Mouse (Mus musculus): Measurements from ENCODE around the gene Ahnak2. TPM values are rescaled to one million over a fixed set of nuclear protein-coding genes. Genes with fewer than 3 reads are reported as not detected.

The Ahnak2 gene
- polyA plus RNA-seq, 1 experiment from 2014 or later = 1.2 TPM

- no peak for ATAC-seq (ENCODE audit: insufficient number of reproducible peaks, insufficient read depth, low FRiP score, low TSS enrichment, low read depth)
- 83% methylated on average over 4 of the region's 4 CpGs for WGBS
- Histone ChIP-seq H3K36me3 (no peaks in the 10 kb centered on the region), H3K27ac (0 out of 2 replicates have a peak overlapping the region, but pooled peaks have one; percentile 44), H3K9ac (no peak overlapping the region), H3K4me1 (peaks cover 20% of the 10 kb centered on the region), H3K27me3 (peaks cover 12% of the 10 kb centered on the region), H3K4me3 (no peak overlapping the region), H3K4me2 (peak overlapping the region; percentile 99), H3K9me3 (no peaks in the 10 kb centered on the region)
These were observed 5.3 kb upstream of the Ahnak2 start for GRCm38 (mm10) chr12:112807796-112808195.

GRCm38 (mm10) chr12:112806044-112806443, 3.6 kb upstream of the Ahnak2 start:
- no peak overlapping the region for H3K9ac ChIP-seq
- no peak overlapping the region for H3K4me2 ChIP-seq
- no peaks in the 10 kb centered on the region for H3K36me3 ChIP-seq
- peaks cover 36% of the 10 kb centered on the region for H3K4me1 ChIP-seq
- H3K4me3 ChIP-seq = no peak overlapping the region
- ATAC-seq (ENCODE audit: insufficient number of reproducible peaks, insufficient read depth, low FRiP score, low TSS enrichment, low read depth) = no peak
- no peak overlapping the region for H3K27ac ChIP-seq
- 55% methylated on average over 6 of the region's 6 CpGs for WGBS
- H3K9me3 ChIP-seq = no peaks in the 10 kb centered on the region
- peaks cover 30% of the 10 kb centered on the region for H3K27me3 ChIP-seq

- Histone ChIP-seq H3K9ac (no peak overlapping the region), H3K36me3 (no peaks in the 10 kb centered on the region), H3K4me3 (no peak overlapping the region), H3K27ac (no peak overlapping the region), H3K4me1 (peaks cover 33% of the 10 kb centered on the region), H3K27me3 (peaks cover 33% of the 10 kb centered on the region), H3K9me3 (no peaks in the 10 kb centered on the region), H3K4me2 (no peak overlapping the region)
- WGBS = 43% methylated on average over 13 of the region's 13 CpGs
- ATAC-seq (ENCODE audit: insufficient number of reproducible peaks, insufficient read depth, low FRiP score, low TSS enrichment, low read depth) = no peak
These were observed 1.6 kb upstream of the Ahnak2 start for GRCm38 (mm10) chr12:112804046-112804445.

GRCm38 (mm10) chr12:112802917-112803316, 460 bp upstream of the Ahnak2 start:
- Histone ChIP-seq H3K4me3 (no peak overlapping the region), H3K9ac (no peak overlapping the region), H3K27me3 (peaks cover 33% of the 10 kb centered on the region), H3K27ac (no peak overlapping the region), H3K4me2 (peak overlapping the region; percentile 100), H3K9me3 (no peaks in the 10 kb centered on the region), H3K36me3 (no peaks in the 10 kb centered on the region), H3K4me1 (peaks cover 40% of the 10 kb centered on the region)
- ATAC-seq (ENCODE audit: insufficient number of reproducible peaks, insufficient read depth, low FRiP score, low TSS enrichment, low read depth) = no peak
- 14% methylated on average over 3 of the region's 3 CpGs for WGBS

GRCm38 (mm10) chr12:112800476-112800875, 2.0 kb downstream of the Ahnak2 start:
- H3K4me3 ChIP-seq = no peak overlapping the region
- peaks cover 53% of the 10 kb centered on the region for H3K4me1 ChIP-seq
- no peak overlapping the region for H3K9ac ChIP-seq
- H3K9me3 ChIP-seq = no peaks in the 10 kb centered on the region
- WGBS = 13% methylated on average over 4 of the region's 4 CpGs
- peak; percentile 8; the same call in 1 of the 2 replicates for ATAC-seq (ENCODE audit: insufficient number of reproducible peaks, insufficient read depth, low FRiP score, low TSS enrichment, low read depth)
- no peak overlapping the region for H3K27ac ChIP-seq
- no peaks in the 10 kb centered on the region for H3K36me3 ChIP-seq
- no peak overlapping the region for H3K4me2 ChIP-seq
- H3K27me3 ChIP-seq = peaks cover 41% of the 10 kb centered on the region

GRCm38 (mm10) chr12:112799237-112799970, 3.1 kb downstream of the Ahnak2 start:
- no peak overlapping the region for H3K4me2 ChIP-seq
- no peak overlapping the region for H3K27ac ChIP-seq
- H3K36me3 ChIP-seq = no peaks in the 10 kb centered on the region
- H3K4me1 ChIP-seq = peaks cover 64% of the 10 kb centered on the region
- no peak overlapping the region for H3K4me3 ChIP-seq
- 79% methylated on average over 10 of the region's 10 CpGs for WGBS
- no peak for ATAC-seq (ENCODE audit: insufficient number of reproducible peaks, insufficient read depth, low FRiP score, low TSS enrichment, low read depth)
- H3K9me3 ChIP-seq = no peaks in the 10 kb centered on the region
- H3K9ac ChIP-seq = no peak overlapping the region
- peaks cover 41% of the 10 kb centered on the region for H3K27me3 ChIP-seq

- no peak for ATAC-seq (ENCODE audit: insufficient number of reproducible peaks, insufficient read depth, low FRiP score, low TSS enrichment, low read depth)
- Histone ChIP-seq H3K9me3 (no peaks in the 10 kb centered on the region), H3K27ac (no peak overlapping the region), H3K4me1 (peaks cover 68% of the 10 kb centered on the region), H3K9ac (0 out of 2 replicates have a peak overlapping the region, but pooled peaks have one; percentile 27), H3K36me3 (no peaks in the 10 kb centered on the region), H3K4me2 (no peak overlapping the region), H3K4me3 (no peak overlapping the region), H3K27me3 (peaks cover 41% of the 10 kb centered on the region)
- WGBS = 61% methylated on average over 5 of the region's 5 CpGs
These were observed 3.7 kb downstream of the Ahnak2 start for GRCm38 (mm10) chr12:112798716-112799115.

- Histone ChIP-seq H3K4me1 (peaks cover 70% of the 10 kb centered on the region), H3K9ac (peak overlapping the region; percentile 22; the same call in 1 of the 2 replicates), H3K36me3 (no peaks in the 10 kb centered on the region), H3K4me2 (no peak overlapping the region), H3K4me3 (no peak overlapping the region), H3K9me3 (no peaks in the 10 kb centered on the region), H3K27ac (no peak overlapping the region), H3K27me3 (peaks cover 40% of the 10 kb centered on the region)
- WGBS = 19% methylated on average over 5 of the region's 5 CpGs
- no peak for ATAC-seq (ENCODE audit: insufficient number of reproducible peaks, insufficient read depth, low FRiP score, low TSS enrichment, low read depth)
These were observed 4.2 kb downstream of the Ahnak2 start for GRCm38 (mm10) chr12:112798332-112798681.

GRCm38 (mm10) chr12:112797672-112798331, 4.7 kb downstream of the Ahnak2 start:
- ATAC-seq (ENCODE audit: insufficient number of reproducible peaks, insufficient read depth, low FRiP score, low TSS enrichment, low read depth) = no peak
- Histone ChIP-seq H3K27me3 (peaks cover 35% of the 10 kb centered on the region), H3K36me3 (no peaks in the 10 kb centered on the region), H3K9me3 (no peaks in the 10 kb centered on the region), H3K9ac (peak overlapping the region; percentile 22; the same call in 1 of the 2 replicates), H3K27ac (no peak overlapping the region), H3K4me3 (no peak overlapping the region), H3K4me1 (peaks cover 75% of the 10 kb centered on the region), H3K4me2 (no peak overlapping the region)
- 61% methylated on average over 15 of the region's 15 CpGs for WGBS

- H3K4me2 ChIP-seq = no peak overlapping the region
- H3K4me1 ChIP-seq = peaks cover 68% of the 10 kb centered on the region
- peaks cover 25% of the 10 kb centered on the region for H3K27me3 ChIP-seq
- ATAC-seq (ENCODE audit: insufficient number of reproducible peaks, insufficient read depth, low FRiP score, low TSS enrichment, low read depth) = no peak
- WGBS = 46% methylated on average over 17 of the region's 17 CpGs
- H3K36me3 ChIP-seq = no peaks in the 10 kb centered on the region
- no peaks in the 10 kb centered on the region for H3K9me3 ChIP-seq
- no peak overlapping the region for H3K9ac ChIP-seq
- no peak overlapping the region for H3K4me3 ChIP-seq
- no peak overlapping the region for H3K27ac ChIP-seq
These were observed 5.6 kb downstream of the Ahnak2 start for GRCm38 (mm10) chr12:112796551-112797510.

GRCm38 (mm10) chr12:112795466-112796104, 6.9 kb downstream of the Ahnak2 start:
- H3K4me3 ChIP-seq = no peak overlapping the region
- no peaks in the 10 kb centered on the region for H3K36me3 ChIP-seq
- 46% methylated on average over 18 of the region's 18 CpGs for WGBS
- H3K9ac ChIP-seq = peak overlapping the region; percentile 16; the same call in 1 of the 2 replicates
- peak overlapping the region; percentile 27 for H3K4me2 ChIP-seq
- ATAC-seq (ENCODE audit: insufficient number of reproducible peaks, insufficient read depth, low FRiP score, low TSS enrichment, low read depth) = no peak
- H3K27ac ChIP-seq = no peak overlapping the region
- H3K9me3 ChIP-seq = no peaks in the 10 kb centered on the region
- peaks cover 13% of the 10 kb centered on the region for H3K27me3 ChIP-seq
- peaks cover 61% of the 10 kb centered on the region for H3K4me1 ChIP-seq

Measured in embryonic facial prominence, embryonic 13.5 days (tissue).